Mouse (Mus musculus): ENCODE measurements around the gene Spry2.
A peak's percentile ranks its signal among the peaks of the same experiment; 100 is the strongest.

GRCm38 (mm10) chr14:105895961-105896651 lies 513 bp downstream of the Spry2 start:
- no peak for TF ChIP-seq CTCF (IDR thresholded peaks at IDR 0.05; ENCODE audit: control insufficient read depth, insufficient read depth, insufficient replicate concordance, low read depth, low read length)
- 0 out of 2 replicates have a peak, but pooled peaks have one; percentile 18 for TF ChIP-seq POLR2A (IDR thresholded peaks at IDR 0.05; ENCODE audit: control insufficient read depth, low read depth, low read length)
